Mouse (Mus musculus) lung, postnatal 0 days (tissue): ENCODE measurements around the gene Nsun2. TPM values are rescaled to one million over a fixed set of nuclear protein-coding genes. Genes with fewer than 3 reads are reported as not detected.
A peak's percentile ranks its signal among the peaks of the same experiment; 100 is the strongest.

Source experiments
- ATAC-seq: fragments of 200-750 bp; cut with Nextera tagmentation; 2 replicates; pipeline ENCODE4 v1.8.0; 2017; ENCODE audit warnings: moderate library complexity
- DNase-seq: peaks from one replicate; pipeline ENCODE4 v3.0.0-alpha.2; 2016; ENCODE audit warnings: low spot score
- H3K27ac ChIP-seq: fragments of 300-500 bp; sonication (generic); 2 replicates; pipeline ENCODE4 v1.5.1; 2014; ENCODE audit warnings: antibody characterized with exemption, mild to moderate bottlenecking, low read length, mixed read lengths
- H3K27me3 ChIP-seq: fragments of 300-500 bp; sonication (generic); replicated peaks from 2 replicates; pipeline ENCODE4 v1.6.1; 2014; ENCODE audit warnings: low read length, mixed read lengths; ENCODE audit not compliant: insufficient read depth
- H3K36me3 ChIP-seq: fragments of 300-500 bp; sonication (generic); 2 replicates; pipeline ENCODE4 v1.6.1; 2014; ENCODE audit warnings: low read length, mixed read lengths; ENCODE audit not compliant: insufficient read depth
- H3K4me1 ChIP-seq: fragments of 300-500 bp; sonication (generic); 2 replicates; pipeline ENCODE4 v1.6.1; 2014; ENCODE audit warnings: antibody characterized with exemption, low read depth, low read length, mixed read lengths; ENCODE audit not compliant: insufficient read depth
- H3K4me2 ChIP-seq: fragments of 300-500 bp; sonication (generic); replicated peaks from 2 replicates; pipeline ENCODE4 v1.6.1; 2014; ENCODE audit warnings: low read depth, mild to moderate bottlenecking, low read length, moderate library complexity, mixed read lengths
- H3K4me3 ChIP-seq: fragments of 300-500 bp; sonication (generic); 2 replicates; pipeline ENCODE4 v1.5.1; 2014; ENCODE audit warnings: low read depth, low read length
- H3K9ac ChIP-seq: fragments of 300-500 bp; sonication (generic); replicated peaks from 2 replicates; pipeline ENCODE4 v1.6.1; 2014; ENCODE audit warnings: low read depth, mild to moderate bottlenecking
- H3K9me3 ChIP-seq: fragments of 300-500 bp; sonication (generic); 2 replicates; pipeline ENCODE4 v1.6.1; 2016; ENCODE audit warnings: low read length, mixed read lengths
- CTCF ChIP-seq: IDR thresholded peaks from 2 replicates; pipeline ENCODE4 v1.5.1; 2016; ENCODE audit warnings: antibody characterized with exemption, mild to moderate bottlenecking
- EP300 ChIP-seq: IDR thresholded peaks from 2 replicates; pipeline ENCODE4 v1.6.1; 2016; ENCODE audit warnings: antibody characterized with exemption, mild to moderate bottlenecking, control low read depth
- WGBS: fragments of 180-500 bp; shearing (Covaris S2); extraction: QIAGEN DNeasy Blood & Tissue Kit; methylation state at CpG from one replicate; pipeline ENCODE4 v1.1.7; 2014; 5-methylcytosine and 5-hydroxymethylcytosine counted together
- polyA plus RNA-seq: library from polyadenylated mRNA; unstranded; fragments of >200 nt; fragmentation: Nextera tagmentation; extraction: Ambion mirVana; gene quantifications from 2 replicates; pipeline ENCODE4 v1.2.1, GENCODE M21; 2015

Nsun2 gene
- polyA plus RNA-seq, 1 experiment from 2014 or later = 34.7 TPM

DNA sequence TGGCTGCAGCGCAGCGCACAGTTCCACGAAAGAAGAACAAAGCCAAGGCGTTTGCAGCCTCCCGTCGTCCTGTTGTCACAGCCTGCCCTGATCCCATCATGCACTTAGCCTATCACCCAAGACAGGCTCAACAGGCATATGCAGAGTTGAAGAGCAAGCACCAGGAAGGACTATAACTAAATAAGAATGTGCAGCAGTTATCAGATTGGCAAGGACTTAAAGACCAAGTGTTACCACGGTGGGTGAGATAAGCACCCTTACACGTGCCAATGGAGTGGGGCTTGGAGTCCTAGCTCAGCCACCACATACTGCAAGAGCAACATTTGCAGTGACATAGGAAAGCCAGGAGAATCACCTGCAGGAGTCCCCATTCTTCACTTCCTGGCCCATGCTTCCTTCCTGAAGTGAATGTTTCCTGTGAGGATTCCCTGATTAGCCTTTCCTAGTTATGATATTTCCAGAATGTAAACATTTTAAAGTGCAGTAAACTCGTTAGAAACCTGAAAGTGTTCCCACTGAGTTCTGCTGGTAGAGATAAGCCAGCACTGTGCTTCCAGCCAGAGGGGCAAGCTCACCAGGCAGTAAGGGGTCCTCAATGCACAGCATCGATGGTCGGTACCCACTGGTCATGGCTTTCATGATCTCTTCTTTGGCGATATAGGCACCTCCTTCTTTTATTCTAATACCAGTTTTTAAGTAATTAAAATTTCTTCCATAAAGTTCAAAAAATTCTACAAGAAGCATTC lies 27.0 kb upstream of the Nsun2 start:
- H3K27me3 ChIP-seq = no peaks in the 10 kb centered on the region
- no peak for DNase-seq
- H3K27ac ChIP-seq = no peak overlapping the region
- no peak overlapping the region for H3K9ac ChIP-seq
- WGBS = 64% methylated on average over 12 of the region's 12 CpGs
- H3K4me1 ChIP-seq = no peaks in the 10 kb centered on the region
- peaks cover 45% of the 10 kb centered on the region for H3K36me3 ChIP-seq
- no peak for TF ChIP-seq CTCF
- no peaks in the 10 kb centered on the region for H3K9me3 ChIP-seq
- peak; percentile 37 for ATAC-seq
- H3K4me3 ChIP-seq = no peak overlapping the region
- H3K4me2 ChIP-seq = no peak overlapping the region

DNA sequence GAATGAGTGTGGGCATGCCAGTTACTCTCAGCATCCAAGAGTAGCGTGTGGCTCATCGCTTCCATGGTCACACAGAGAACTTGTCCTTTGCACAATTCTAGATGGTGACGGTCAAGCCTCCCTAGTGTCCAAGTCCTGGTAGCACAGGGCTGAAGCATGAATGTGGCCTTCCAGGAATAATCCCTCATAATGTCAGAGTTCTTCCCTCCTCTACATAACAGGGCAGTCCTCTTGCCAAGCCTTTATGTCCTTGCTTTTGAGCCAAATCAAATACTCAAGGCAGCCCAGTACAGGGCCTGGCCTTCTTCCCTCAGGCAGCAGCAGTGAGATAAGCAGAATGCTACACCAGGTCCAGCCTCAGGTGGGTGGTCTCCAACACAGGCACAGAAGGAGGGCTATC lies 25.9 kb upstream of the Nsun2 start:
- no peak for DNase-seq
- no peaks in the 10 kb centered on the region for H3K9me3 ChIP-seq
- no peak overlapping the region for H3K4me2 ChIP-seq
- no peak overlapping the region for H3K4me3 ChIP-seq
- no peak overlapping the region for H3K9ac ChIP-seq
- H3K36me3 ChIP-seq = peaks cover 34% of the 10 kb centered on the region
- no peaks in the 10 kb centered on the region for H3K27me3 ChIP-seq
- no peaks in the 10 kb centered on the region for H3K4me1 ChIP-seq
- TF ChIP-seq CTCF (no peak), EP300 (no peak)
- H3K27ac ChIP-seq = no peak overlapping the region
- 88% methylated on average over 3 of the region's 3 CpGs for WGBS
- peak; percentile 30 for ATAC-seq

DNA sequence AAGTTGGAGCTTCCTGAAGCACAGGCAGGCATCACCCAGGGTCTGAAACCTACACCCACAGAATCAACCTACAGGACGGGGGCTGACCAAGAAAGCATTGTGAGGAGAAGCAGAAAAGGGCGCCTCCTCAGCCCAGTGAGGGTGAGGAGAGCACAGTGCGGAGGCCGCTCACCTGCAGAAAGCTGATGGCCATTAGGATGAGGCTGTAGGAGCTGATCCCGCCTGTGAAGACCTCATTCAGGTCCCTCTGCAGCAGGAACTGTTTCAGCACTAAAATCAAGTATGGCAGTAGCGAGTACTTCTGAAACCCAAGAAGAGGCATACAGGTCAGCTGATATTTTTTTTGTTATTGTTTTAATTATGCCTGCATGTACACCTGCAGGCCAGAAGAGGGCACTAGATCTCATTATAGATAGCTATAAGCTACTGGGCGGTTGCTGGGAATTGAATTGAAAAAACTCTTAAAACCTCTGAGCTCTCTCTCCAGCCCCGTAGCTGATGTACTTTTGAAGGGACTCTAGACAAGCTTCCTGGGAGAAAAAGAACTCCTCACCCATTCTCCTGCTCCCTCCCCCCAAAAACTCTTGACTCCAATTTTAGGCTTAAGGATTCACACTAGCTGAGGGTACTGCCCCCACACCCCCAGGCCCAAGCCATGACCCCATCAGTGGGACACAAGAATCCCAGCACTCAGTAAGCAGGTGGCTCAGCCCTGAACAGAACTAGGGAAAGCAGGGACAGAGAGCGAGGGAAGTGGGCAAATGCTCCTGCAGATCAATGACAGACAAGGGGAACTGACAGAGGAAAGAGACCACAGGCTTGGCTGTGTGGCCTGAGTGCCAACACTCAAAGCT lies 23.9 kb upstream of the Nsun2 start:
- H3K4me3 ChIP-seq = no peak overlapping the region
- no peaks in the 10 kb centered on the region for H3K9me3 ChIP-seq
- no peak overlapping the region for H3K27ac ChIP-seq
- H3K27me3 ChIP-seq = no peaks in the 10 kb centered on the region
- DNase-seq (peak; percentile 87), ATAC-seq (peak; percentile 78)
- TF ChIP-seq CTCF (peak; percentile 72), EP300 (no peak)
- 58% methylated on average over 9 of the region's 9 CpGs for WGBS
- H3K4me2 ChIP-seq = no peak overlapping the region
- H3K9ac ChIP-seq = no peak overlapping the region
- no peaks in the 10 kb centered on the region for H3K4me1 ChIP-seq
- peaks cover 20% of the 10 kb centered on the region for H3K36me3 ChIP-seq

DNA sequence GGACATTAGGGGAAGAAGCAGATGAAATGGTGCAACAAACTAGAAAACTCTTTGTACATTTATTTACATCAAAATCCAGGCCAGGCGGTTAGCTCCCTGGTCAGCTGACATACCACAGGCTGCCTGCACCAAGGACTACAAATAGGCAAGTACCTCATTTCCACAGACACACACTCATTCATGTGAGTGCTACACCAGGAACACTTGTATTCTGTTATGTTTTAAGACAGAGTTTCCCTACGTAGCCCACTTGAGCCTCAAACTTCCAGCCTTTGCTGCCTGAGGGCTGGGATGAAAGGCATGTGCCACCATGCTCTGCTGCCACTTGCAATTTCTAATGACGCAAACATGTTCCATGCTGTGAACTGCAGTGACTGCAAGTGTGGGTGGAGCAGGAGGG lies 18.5 kb upstream of the Nsun2 start:
- no peak overlapping the region for H3K9ac ChIP-seq
- ATAC-seq = peak; percentile 81
- 72% methylated on average over 3 of the region's 3 CpGs for WGBS

DNA sequence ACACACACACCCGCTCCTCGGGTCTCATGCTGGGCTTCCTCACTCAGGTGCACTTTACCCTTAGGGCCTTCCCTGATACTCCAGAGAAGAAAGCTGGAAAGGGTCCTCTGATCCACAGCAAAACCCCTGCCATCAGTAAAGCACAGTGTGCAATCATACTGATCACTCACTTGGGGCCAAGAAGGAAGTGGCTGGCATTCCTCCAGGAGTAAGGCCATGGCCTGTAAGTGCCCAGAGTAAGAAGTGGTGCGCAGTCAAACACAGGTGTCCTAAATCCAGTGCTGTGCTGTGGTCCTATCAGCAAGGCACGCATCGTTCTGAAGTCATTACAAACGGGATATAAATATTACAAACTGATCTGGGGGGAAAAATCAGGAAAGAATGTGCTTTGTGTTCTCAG lies 16.1 kb upstream of the Nsun2 start:
- no peaks in the 10 kb centered on the region for H3K27me3 ChIP-seq
- TF ChIP-seq CTCF (no peak), EP300 (no peak)
- H3K4me2 ChIP-seq = no peak overlapping the region
- peak; percentile 45 for DNase-seq
- 41% methylated on average over 6 of the region's 6 CpGs for WGBS
- 0 out of 2 replicates have a peak overlapping the region, but pooled peaks have one; percentile 9 for H3K27ac ChIP-seq
- no peak overlapping the region for H3K4me3 ChIP-seq
- peak; percentile 58 for ATAC-seq
- H3K9me3 ChIP-seq = no peaks in the 10 kb centered on the region
- no peaks in the 10 kb centered on the region for H3K36me3 ChIP-seq
- peaks cover 9% of the 10 kb centered on the region; the same call in 1 of the 2 replicates for H3K4me1 ChIP-seq
- peak overlapping the region; percentile 0; the same call in 1 of the 2 replicates for H3K9ac ChIP-seq

More for the DNA sequence above, 18.5 kb upstream of the Nsun2 start:
- H3K9me3 ChIP-seq = no peaks in the 10 kb centered on the region
- H3K4me3 ChIP-seq = no peak overlapping the region
- H3K4me1 ChIP-seq = no peaks in the 10 kb centered on the region
- H3K27me3 ChIP-seq = no peaks in the 10 kb centered on the region
- TF ChIP-seq EP300 = no peak
- TF ChIP-seq CTCF = no peak
- H3K36me3 ChIP-seq = no peaks in the 10 kb centered on the region
- DNase-seq = peak; percentile 57
- peak overlapping the region; percentile 32; the same call in 1 of the 2 replicates for H3K27ac ChIP-seq
- H3K4me2 ChIP-seq = no peak overlapping the region

DNA sequence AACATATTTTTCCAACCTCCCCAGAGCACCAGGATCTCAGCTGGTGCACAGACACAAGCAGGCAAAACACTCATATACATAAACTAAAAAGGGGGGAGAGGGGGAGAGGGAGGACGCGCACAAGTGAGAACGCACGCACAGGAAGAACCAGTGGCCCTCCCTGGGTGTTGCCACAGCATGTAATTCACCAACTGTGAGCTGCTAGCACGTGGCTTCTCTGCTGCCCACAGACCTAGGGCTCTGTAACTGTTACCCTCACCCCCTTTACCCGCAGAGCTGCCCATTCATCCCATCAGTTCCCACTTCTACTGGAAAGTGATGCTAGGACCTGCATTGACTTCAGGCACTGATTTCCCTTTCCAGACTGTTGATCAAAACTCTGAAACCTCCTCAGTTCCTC lies 14.4 kb upstream of the Nsun2 start:
- 70% methylated on average over 6 of the region's 6 CpGs for WGBS
- no peaks in the 10 kb centered on the region for H3K27me3 ChIP-seq
- no peak overlapping the region for H3K27ac ChIP-seq
- no peaks in the 10 kb centered on the region for H3K9me3 ChIP-seq
- DNase-seq (no peak), ATAC-seq (no peak)
- no peaks in the 10 kb centered on the region for H3K36me3 ChIP-seq
- no peak overlapping the region for H3K4me2 ChIP-seq
- TF ChIP-seq EP300 = no peak
- no peak for TF ChIP-seq CTCF
- H3K9ac ChIP-seq = no peak overlapping the region
- H3K4me3 ChIP-seq = no peak overlapping the region
- peaks cover 12% of the 10 kb centered on the region; the same call in 1 of the 2 replicates for H3K4me1 ChIP-seq
